Mouse (Mus musculus) G1E (cell line): ENCODE measurements around the gene Btnl2.

Experiments used
- CTCF ChIP-seq: IDR thresholded peaks from 2 replicates; pipeline ENCODE4 v1.5.1; 2012; ENCODE audit warnings: low read depth, low read length, inconsistent platforms, mixed read lengths
- POLR2AphosphoS5 ChIP-seq: IDR thresholded peaks from 2 replicates; pipeline ENCODE4 v1.6.1; 2012; ENCODE audit warnings: low read depth, low read length, inconsistent platforms; ENCODE audit not compliant: insufficient replicate concordance
- TAL1 ChIP-seq: conservative IDR thresholded peaks from 2 replicates; pipeline ENCODE4 v1.6.1; 2012; ENCODE audit warnings: low read depth, low read length, inconsistent platforms, mixed read lengths

- TF ChIP-seq CTCF, result no peak
- no peak for TF ChIP-seq POLR2AphosphoS5
- no peak for TF ChIP-seq TAL1
Observed at GRCm38 (mm10) chr17:34331200-34331599, 23.4 kb upstream of the Btnl2 start.
